Mouse (Mus musculus): ENCODE measurements around the gene Chmp2b.

The Chmp2b gene

GRCm38 (mm10) chr16:65561963-65562863, at the start of gene Chmp2b:
Gene Chmp2b, minus strand, starts transcription at chr16:65562726.
- DNase-seq (ENCODE audit: extremely low read depth, low read depth, low spot score): no peak

- DNase-seq (ENCODE audit: extremely low read depth, low read depth, low spot score): no peak
Observed at GRCm38 (mm10) chr16:65611678-65612077, 49.2 kb upstream of the Chmp2b start.

GRCm38 (mm10) chr16:65600798-65601197, 38.3 kb upstream of the Chmp2b start:
- DNase-seq (ENCODE audit: extremely low read depth, low read depth, low spot score): no peak

- DNase-seq (ENCODE audit: extremely low read depth, low read depth, low spot score): no peak
Observed at GRCm38 (mm10) chr16:65586111-65586865, 23.8 kb upstream of the Chmp2b start.

- no peak for DNase-seq (ENCODE audit: extremely low read depth, low read depth, low spot score)
Observed at GRCm38 (mm10) chr16:65585699-65586098, 23.2 kb upstream of the Chmp2b start.

- DNase-seq (ENCODE audit: extremely low read depth, low read depth, low spot score): no peak
Observed at GRCm38 (mm10) chr16:65577298-65578029, 14.9 kb upstream of the Chmp2b start.

GRCm38 (mm10) chr16:65568853-65569252, 6.3 kb upstream of the Chmp2b start:
- no peak for DNase-seq (ENCODE audit: extremely low read depth, low read depth, low spot score)

- no peak for DNase-seq (ENCODE audit: extremely low read depth, low read depth, low spot score)
Observed at GRCm38 (mm10) chr16:65564951-65565350, 2.4 kb upstream of the Chmp2b start.

GRCm38 (mm10) chr16:65564306-65564705, 1.8 kb upstream of the Chmp2b start:
- DNase-seq (ENCODE audit: extremely low read depth, low read depth, low spot score): no peak

- no peak for DNase-seq (ENCODE audit: extremely low read depth, low read depth, low spot score)
Observed at GRCm38 (mm10) chr16:65562864-65563206, 309 bp upstream of the Chmp2b start.

GRCm38 (mm10) chr16:65560996-65561962, 1.2 kb downstream of the Chmp2b start:
- no peak for DNase-seq (ENCODE audit: extremely low read depth, low read depth, low spot score)

- DNase-seq (ENCODE audit: extremely low read depth, low read depth, low spot score): peak; percentile 50
Observed at GRCm38 (mm10) chr16:65559591-65559990, 2.9 kb downstream of the Chmp2b start.

- DNase-seq (ENCODE audit: extremely low read depth, low read depth, low spot score): no peak
Observed at GRCm38 (mm10) chr16:65557369-65557768, 5.2 kb downstream of the Chmp2b start.

GRCm38 (mm10) chr16:65554267-65554666, 8.3 kb downstream of the Chmp2b start:
- DNase-seq (ENCODE audit: extremely low read depth, low read depth, low spot score): no peak

GRCm38 (mm10) chr16:65550814-65551213, 11.7 kb downstream of the Chmp2b start:
- DNase-seq (ENCODE audit: extremely low read depth, low read depth, low spot score): no peak

GRCm38 (mm10) chr16:65548960-65549359, 13.6 kb downstream of the Chmp2b start:
- no peak for DNase-seq (ENCODE audit: extremely low read depth, low read depth, low spot score)

- DNase-seq (ENCODE audit: extremely low read depth, low read depth, low spot score): no peak
Observed at GRCm38 (mm10) chr16:65543676-65544293, 18.7 kb downstream of the Chmp2b start.

GRCm38 (mm10) chr16:65533315-65533999, 29.1 kb downstream of the Chmp2b start:
- DNase-seq (ENCODE audit: extremely low read depth, low read depth, low spot score): no peak

GRCm38 (mm10) chr16:65531663-65532062, 30.9 kb downstream of the Chmp2b start:
- DNase-seq (ENCODE audit: extremely low read depth, low read depth, low spot score): no peak

Data from fat pad, adult 2 months (tissue).